Mouse (Mus musculus) 3T3-L1 (cell line): Measurements from ENCODE around the gene Dpysl4.

ENCODE experiments used
- DNase-seq: peaks from one replicate; pipeline ENCODE4 v3.0.0-alpha.2; 2015; ENCODE audit warnings: low read depth, low spot score

Dpysl4 gene

DNA sequence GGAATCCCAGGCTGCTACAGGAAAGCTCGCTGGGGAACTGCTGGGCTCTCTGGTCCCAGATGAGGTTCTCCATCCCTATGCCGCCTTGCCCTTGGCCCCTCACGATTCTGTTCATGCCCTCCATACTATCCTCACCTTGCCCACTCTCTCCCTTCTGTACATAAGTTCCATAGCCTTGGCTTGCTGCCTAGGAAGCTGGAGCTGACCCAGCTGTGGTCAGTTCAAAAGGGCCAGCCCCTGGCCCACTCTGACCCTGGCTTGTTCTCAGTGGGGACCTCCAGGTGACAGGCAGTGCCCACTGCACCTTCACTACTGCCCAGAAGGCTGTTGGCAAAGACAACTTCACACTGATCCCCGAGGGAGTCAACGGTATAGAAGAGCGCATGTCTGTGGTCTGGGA lies 10.6 kb downstream of the Dpysl4 start:
- DNase-seq, result peak; percentile 29

DNA sequence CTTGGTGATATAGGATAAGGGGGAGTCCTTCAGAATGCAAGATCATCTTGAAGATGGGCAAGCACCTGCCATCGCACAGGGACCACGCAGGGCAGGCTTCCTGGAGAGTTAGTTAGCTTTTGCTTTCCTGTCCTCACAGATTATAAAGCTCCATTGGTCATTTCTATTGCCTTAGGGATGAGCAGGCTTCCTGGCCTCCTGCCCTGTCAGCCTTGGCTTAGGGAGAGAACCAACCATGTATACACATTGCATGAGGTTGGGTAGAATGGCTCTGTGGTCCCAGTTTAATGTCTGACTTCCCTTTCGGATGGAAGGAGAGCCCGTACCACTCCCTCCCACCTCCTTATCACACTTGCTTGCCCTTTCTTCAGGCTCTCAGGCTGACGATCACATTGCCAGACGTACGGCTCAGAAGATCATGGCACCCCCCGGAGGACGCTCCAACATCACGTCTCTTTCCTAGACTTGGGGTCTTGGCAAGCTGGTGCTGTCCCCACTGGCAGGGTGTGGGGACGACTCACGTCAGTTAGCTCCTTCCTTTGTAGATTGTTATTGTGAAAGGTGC lies 14.8 kb downstream of the Dpysl4 start:
- no peak for DNase-seq

DNA sequence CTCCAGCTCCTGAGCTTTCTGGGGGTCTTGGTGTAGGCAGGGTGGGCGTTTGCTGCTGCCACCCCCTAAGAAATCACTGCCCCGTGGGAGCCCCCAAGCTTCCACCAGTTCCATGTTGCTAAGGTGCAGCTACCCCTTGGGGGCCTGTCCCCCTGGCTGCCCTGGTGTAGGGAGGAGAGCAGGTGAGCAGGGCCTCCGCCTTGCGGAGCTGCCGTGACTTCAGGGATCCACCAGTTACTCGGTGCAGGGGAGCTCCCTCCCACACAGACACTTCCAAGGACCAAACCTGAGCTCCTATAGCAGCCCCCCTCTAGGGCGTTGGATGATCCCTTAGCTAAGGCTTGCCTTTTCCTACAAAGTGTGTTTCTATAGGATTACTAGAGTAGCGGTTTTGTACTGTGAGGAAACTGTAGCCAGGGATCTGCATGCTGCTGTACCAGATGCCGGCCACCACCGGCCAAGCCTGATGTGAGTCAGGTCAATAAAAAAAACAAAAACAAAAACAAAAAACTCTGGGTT lies 15.5 kb downstream of the Dpysl4 start:
- DNase-seq, result no peak

DNA sequence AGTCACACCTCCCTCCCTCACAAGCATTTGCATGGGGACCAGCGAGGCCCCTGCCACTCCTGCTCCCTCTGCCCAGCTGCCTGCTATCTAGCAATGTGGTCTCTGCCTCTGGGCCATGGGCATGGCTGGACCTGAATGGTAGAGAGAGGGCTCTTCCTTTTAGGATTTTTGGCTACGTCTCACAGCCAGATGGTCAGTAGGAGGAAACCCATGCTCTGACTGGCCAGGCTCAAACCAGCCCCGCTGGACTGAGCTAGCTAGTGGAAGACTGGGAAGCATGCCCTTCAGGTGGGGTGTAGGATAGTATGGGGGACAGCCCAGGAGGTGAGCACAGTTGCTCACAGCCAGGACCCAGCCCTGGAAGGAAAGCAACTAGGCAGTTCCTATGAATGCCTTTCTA lies 16.0 kb downstream of the Dpysl4 start:
- DNase-seq, result no peak

DNA sequence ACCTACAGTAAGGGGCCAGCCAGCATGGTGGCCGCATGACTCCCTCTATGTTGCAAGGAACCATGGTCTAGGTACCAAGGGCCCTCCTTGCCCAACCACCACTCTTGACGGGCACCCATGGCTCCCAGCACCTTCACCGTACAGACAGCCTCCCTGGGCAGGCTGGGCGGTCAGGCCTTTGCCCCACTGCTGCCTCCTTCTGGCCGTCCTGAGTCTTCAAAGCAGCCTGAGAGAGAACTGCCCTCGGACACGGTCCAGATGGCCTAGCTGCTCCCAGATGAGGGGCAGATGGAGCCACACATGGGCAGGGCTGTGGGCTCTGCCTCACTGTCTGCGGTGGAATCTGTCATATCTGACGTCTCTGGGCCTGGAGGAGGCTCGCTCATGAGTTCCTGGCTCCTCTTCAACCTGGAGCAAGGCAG lies 18.2 kb downstream of the Dpysl4 start:
- DNase-seq, result no peak

GRCm38 (mm10) chr7:139105076-139105475 lies 19.3 kb downstream of the Dpysl4 start:
- DNase-seq, result no peak

DNA sequence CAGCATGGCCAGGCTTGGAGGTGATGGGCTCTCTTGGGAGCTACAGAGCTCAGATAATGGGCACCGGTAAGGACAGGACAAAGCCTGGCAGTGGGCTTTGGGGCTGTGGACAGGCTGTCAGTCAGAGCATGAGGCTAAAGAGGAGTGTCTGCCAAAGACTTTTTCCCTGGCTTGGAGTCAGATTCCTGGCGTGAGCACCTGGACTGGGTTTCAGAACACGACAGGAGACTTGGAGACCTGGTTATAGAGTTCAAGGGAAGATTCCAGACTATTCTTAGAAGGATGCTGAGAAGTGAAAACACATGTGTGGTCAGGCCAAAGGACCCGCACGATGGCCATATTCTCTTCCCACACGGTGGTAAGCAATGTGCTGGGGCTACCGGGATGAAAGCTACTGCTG lies 19.9 kb downstream of the Dpysl4 start:
- DNase-seq, result no peak

- peak; percentile 58 for DNase-seq
Observed at GRCm38 (mm10) chr7:139107908-139108650, 22.3 kb downstream of the Dpysl4 start.

- DNase-seq, result peak; percentile 74
Observed at GRCm38 (mm10) chr7:139119152-139119774, 33.5 kb downstream of the Dpysl4 start.

GRCm38 (mm10) chr7:139119775-139120153 lies 34.0 kb downstream of the Dpysl4 start:
- DNase-seq, result no peak

GRCm38 (mm10) chr7:139125881-139126280 lies 40.1 kb downstream of the Dpysl4 start:
- DNase-seq, result peak; percentile 28

GRCm38 (mm10) chr7:139126549-139126948 lies 40.7 kb downstream of the Dpysl4 start:
- no peak for DNase-seq

GRCm38 (mm10) chr7:139128994-139129393 lies 43.2 kb downstream of the Dpysl4 start:
- no peak for DNase-seq

GRCm38 (mm10) chr7:139130361-139130760 lies 44.6 kb downstream of the Dpysl4 start:
- DNase-seq, result peak; percentile 33

- DNase-seq, result no peak
Observed at GRCm38 (mm10) chr7:139131538-139131937, 45.7 kb downstream of the Dpysl4 start.

DNA sequence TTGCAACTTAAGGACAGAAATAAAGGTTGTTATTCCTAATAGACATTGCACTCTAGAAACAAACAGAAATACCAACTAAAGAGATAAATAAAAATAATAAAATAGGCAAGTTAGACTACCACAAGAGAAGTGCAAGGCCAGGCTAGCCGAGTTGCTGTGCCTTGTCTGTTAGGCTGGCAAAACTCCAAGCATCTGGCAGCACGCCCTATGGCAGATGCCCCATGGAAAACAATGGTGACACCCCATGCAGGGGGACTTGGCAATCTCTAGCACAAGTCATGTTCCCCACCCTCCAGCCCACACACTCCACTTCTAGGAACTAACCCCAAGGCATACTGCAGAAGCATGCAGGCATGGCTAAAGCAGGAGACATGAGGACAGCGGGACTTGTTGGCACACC lies 47.6 kb downstream of the Dpysl4 start:
- DNase-seq, result no peak

DNA sequence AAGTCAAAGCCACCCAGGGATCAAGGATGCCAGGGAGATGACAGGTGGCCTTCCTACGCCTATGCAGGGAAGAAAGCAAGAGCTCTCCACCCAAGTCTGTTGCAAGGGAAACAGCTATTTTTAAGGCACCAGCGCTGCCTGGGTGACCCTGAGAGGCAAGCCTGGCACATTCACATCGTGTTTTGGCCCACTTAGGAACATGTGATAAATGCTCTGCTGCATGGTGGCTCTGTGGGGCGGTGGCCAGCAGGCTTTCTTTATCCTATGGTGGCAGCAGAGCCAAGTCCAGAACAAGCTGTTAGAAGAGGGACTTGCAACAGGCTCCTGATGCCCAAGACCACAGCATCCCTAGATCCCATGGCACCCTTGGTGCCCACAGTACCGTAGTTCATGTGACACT lies 49.4 kb downstream of the Dpysl4 start:
- DNase-seq, result no peak

GRCm38 (mm10) chr7:139136906-139137491 lies 51.2 kb downstream of the Dpysl4 start:
- no peak for DNase-seq

GRCm38 (mm10) chr7:139139921-139140461 lies 54.2 kb downstream of the Dpysl4 start:
- no peak for DNase-seq

- DNase-seq, result no peak
Observed at GRCm38 (mm10) chr7:139143785-139144184, 58.0 kb downstream of the Dpysl4 start.

DNA sequence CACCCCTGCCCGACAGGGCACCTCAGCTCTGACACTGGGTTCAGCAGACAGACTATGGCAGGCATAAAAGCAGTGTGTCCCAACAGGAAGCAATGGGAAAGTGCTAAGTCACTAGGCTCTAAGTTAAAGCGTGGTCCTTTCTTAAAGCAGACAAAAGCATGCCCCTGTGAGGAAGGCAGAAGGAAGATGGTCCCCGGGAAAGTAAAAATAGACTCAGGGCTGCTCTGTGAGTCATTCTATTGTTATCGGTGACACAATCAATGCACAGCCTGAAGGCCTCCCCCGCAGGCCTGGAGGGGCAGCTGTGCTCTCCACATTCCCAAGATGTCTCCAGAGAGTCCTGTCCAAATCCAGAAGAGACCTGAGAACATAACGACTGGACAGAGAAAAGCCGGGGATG lies 60.1 kb downstream of the Dpysl4 start:
- no peak for DNase-seq

- DNase-seq, result no peak
Observed at GRCm38 (mm10) chr7:139147360-139147759, 61.6 kb downstream of the Dpysl4 start.
